Mouse (Mus musculus): ENCODE results near the gene Gm10570. TPM values are rescaled to one million over a fixed set of nuclear protein-coding genes. Genes with fewer than 3 reads are reported as not detected.

The Gm10570 gene
- total RNA-seq, 1 experiment from 2014 or later: not detected

DNA sequence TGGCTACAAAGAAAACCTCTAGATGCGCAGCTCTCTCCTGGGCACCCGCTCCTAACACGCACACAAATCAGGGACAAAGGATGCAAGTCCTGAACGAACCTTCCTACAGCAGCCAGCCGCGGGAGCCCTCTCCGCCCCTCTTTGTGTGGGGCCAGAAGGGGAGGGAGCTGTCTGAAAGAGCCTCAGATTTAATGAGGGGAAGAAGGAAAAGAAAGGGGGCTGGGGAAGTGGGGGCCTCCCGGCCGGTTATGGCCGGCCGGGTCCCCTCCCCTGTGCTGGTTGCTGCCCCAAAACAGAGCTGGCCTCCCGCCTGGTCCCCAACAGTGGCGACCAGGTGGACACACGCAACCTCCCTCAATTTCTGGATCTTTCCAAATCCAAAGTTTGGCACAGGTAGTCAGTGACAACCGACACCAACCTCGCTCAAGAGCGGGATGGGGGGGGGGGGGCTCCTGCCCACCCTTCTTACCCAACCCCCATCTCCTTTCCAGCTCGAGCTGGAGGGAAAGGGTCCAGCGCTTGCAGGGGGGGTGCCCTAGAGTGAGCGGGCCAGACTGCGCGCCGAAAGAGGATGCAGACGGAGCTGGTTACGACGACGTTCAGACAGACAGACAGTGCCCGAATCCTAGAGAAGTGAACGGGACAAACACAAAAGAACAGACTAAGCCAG, 34.0 kb downstream of the Gm10570 start:
- no peak for ATAC-seq (replicated peaks; ENCODE audit: low read depth, poor library complexity, severe bottlenecking)

DNA sequence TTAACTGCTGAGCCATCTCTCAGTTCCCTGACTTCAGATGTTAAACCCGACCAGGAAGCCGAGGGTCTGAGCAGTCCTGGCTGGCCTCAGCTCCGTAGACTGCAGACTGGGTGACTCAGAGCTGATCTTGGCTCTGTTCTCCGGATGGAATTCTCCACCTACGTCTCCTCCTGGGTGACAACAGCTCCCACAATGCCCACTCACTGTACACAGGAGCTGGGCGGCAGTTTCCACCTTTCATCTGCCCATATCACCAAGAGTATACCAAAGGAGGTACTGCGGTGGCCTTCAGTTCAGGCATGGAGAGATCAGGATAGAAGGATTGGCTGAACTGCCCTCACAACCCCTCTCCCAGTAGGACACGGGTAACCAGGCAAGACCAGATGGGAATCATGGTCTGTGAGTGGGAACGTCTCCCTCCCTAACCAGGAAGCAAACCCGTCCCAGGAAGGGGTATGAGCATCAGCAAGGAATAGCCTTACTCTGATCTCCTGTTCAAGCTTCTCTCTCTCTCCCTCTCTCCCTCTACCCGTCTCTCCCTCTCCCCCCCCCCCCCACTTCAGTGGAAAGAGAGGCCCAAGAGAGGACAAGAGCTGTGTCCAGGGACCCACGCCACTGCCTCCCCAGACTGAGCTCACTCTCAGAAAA, 34.7 kb downstream of the Gm10570 start:
- no peak for ATAC-seq (replicated peaks; ENCODE audit: low read depth, poor library complexity, severe bottlenecking)

DNA sequence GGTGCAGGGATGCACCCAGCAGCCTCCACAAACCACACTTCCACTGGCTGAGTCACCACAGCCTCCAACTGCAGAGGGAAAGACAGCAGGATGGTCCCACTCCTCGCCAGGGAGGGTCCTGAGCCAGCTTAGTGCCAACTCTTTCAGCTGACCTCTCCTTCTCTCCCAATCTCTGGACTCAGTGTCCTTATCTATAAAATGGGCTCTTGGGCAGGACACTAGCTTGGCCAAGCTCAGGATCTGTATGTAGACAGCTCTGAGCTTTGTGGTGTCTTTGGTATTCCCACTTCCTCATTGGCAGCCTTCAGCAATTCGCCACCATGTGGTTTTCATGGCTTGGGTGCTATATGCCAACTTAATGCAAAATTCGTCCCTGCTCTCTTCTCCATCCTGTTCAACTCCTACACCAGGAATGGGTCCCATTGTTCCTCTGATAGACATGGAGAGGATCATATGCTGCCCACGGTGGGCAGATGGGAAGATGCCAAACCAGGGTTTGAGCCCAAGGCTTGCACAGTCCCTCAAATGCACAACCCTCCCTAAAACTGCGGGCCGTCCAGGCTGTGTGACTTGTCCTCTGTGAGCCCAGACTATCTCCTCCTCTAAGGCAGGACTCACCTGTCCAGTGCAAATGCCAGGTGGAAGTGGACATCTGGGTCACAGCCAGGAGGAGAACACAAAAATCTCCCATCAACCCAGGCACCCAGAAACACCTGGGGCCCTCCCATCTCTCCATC, 37.7 kb downstream of the Gm10570 start:
- ATAC-seq (replicated peaks; ENCODE audit: low read depth, poor library complexity, severe bottlenecking): peak; percentile 62

DNA sequence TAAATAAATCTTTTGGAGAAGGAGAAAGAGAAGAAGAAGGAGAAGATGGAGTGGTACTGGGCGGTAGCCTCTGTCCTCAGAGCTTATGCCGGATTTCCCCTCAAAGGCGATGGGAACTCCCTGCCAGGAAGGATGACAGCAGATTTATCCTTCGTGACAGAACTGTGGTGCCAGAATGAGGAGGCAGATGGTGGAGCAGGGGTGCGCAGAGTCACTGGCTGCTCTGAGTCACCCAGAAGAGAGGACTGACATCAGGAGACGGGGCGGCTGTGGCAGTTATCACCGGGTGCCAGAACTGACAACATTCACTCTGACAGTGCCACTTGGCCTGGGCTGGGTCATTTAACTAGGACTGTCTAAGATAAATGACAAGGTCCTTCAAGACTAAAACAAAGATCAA, 38.4 kb downstream of the Gm10570 start:
- no peak for ATAC-seq (replicated peaks; ENCODE audit: low read depth, poor library complexity, severe bottlenecking)

DNA sequence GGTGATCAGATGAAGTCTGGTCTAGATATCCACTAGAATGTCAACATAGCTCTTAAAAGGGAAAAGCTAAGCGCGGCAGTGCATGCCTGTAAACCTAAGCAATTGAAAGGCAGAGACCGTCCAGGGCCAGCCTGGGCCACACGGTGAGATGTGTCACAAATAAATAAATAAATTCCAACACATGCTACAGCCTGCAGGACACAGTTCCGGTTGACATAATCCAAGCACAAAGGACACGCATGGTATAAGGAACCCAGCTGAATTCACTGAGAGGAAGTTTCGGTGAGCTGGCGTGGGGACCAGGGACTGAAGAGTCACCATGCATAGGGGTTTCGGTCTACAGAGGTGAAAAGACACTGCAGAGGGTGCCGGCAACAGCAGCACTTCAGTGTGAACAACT, 39.7 kb downstream of the Gm10570 start:
- ATAC-seq (replicated peaks; ENCODE audit: low read depth, poor library complexity, severe bottlenecking): no peak

DNA sequence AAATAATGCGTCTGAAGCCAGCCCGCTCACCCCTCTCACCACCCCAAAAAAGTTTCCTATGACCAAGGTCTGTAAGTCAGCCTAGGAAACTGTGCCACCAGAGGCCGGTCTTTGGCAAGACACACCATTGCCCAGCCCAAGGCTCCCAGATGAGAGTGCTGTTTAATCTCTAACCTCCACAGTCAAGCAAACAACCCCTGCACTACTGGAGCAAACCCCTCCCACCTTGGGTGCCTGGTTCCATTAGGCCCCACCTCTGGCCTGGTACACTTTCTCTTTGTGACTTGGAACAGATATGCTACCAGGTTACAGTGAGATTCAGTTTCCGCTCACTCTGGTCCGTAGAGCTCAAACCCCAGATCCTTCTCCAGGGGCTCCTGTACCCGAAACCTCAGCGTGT, 41.4 kb downstream of the Gm10570 start:
- no peak for ATAC-seq (replicated peaks; ENCODE audit: low read depth, poor library complexity, severe bottlenecking)

DNA sequence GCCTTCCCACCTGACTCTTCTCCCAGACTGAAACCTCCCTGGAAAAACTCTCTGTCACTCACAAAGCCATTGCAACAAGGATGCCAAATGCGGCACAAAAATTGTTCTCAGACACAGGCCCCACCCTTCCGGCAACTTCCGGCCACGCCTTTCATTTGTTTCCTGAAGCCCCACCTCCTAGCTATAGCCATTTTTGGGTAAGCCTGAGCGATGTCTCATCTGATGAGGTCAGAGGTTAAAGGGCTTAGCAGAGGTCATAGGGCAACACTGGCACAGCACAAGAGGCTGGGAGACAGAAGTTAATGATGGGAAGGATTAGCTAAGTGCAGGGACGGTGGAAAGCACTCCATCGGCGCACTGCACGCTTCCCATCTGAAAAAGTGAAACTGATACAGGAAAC, 41.9 kb downstream of the Gm10570 start:
- no peak for ATAC-seq (replicated peaks; ENCODE audit: low read depth, poor library complexity, severe bottlenecking)

DNA sequence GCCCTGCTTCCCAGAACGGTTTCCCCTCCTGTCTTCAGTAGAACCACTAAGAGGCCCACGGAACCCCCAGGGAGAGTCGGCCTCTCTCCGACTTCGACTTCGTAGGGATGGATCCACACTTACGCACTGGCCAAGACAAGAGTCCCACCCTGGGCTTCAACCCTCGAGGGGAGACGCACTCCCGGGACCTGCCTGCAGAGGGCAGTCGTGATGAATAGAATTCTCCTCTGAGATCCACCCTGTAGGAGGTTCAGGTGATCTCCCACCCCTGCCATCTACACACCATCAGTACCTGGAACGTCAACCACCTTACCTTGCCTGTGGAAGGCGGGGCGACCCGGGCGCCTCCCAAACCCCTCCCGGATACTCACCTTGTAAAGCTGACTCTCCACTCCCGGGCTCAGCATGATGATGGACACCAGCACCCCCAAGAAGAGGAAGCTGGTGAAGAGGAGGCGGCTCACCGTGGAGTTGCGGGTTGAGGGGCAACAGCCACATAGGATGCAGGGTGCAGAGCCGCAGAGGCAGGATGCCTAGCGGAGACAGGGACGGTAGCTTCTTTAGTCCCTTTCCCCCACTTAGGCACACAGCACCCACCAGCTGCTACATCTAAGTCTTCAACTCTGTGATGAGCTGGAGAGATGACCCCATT, 43.6 kb downstream of the Gm10570 start:
- ATAC-seq (replicated peaks; ENCODE audit: low read depth, poor library complexity, severe bottlenecking): peak; percentile 84

DNA sequence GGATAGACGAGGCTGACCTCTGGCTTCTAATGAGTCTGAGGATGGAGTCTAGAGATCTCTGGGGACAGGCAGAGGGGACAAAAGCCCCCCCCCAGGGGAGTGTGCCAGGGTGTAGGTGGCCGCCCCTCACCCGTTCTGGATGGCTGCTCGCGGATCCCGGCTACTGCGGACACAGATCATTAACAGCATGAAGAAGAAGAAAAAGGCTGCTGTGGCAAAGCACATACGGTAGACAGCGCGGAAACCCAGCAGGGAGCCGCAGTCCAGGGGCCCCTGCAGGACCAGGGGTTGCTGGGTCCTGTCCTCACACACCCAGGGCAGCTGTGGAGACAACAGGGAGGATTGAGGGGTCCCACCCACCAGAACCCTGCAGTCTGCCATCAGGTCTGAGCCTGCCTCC, 44.3 kb downstream of the Gm10570 start:
- no peak for ATAC-seq (replicated peaks; ENCODE audit: low read depth, poor library complexity, severe bottlenecking)

DNA sequence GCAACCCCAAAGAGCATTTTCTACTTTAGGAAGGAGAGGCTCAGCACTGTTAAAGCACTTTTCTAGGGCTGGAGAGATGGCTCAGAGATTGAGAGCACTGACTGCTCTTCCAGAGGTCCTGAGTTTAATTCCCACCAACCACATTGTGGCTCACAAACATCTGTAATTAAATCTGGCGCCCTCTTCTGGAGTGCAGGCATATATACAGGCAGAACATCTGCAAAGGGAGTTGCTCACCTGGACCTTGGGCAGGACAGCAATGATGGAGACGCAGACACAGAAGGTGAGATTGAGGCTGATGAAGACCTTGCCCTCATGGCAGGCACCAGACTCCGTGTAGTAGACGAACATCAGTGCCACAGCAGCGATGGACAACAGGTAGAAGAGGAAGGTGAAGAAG, 48.1 kb downstream of the Gm10570 start:
- ATAC-seq (replicated peaks; ENCODE audit: low read depth, poor library complexity, severe bottlenecking): no peak

Other genes starting within 250 kb of the Gm10570 start
- gene Pef1, start 206.1 kb downstream of the Gm10570 start, total RNA-seq (2017): 14.0 and 14.9 TPM in 2 replicates
- not detected in 2 replicates for gene Hcrtr1, start 169.3 kb downstream of the Gm10570 start, total RNA-seq (2017)
- gene Tinagl1, start 133.6 kb downstream of the Gm10570 start, total RNA-seq (2017): 3.5 and 4.8 TPM in 2 replicates
- gene Gm853, start 86.3 kb downstream of the Gm10570 start, total RNA-seq (2017): not detected in 2 replicates
- not detected in 2 replicates for gene Serinc2, start 29.5 kb downstream of the Gm10570 start, total RNA-seq (2017)
- gene Fabp3, start 79 bp downstream of the Gm10570 start, total RNA-seq (2017): not detected in 2 replicates
- 72.4 and 77.6 TPM in 2 replicates for gene Zcchc17, start 51.3 kb upstream of the Gm10570 start, total RNA-seq (2017)
- gene Snrnp40, start 51.5 kb upstream of the Gm10570 start, total RNA-seq (2017): 86.7 and 94.3 TPM in 2 replicates

All from common myeloid progenitor, adult 5-6 weeks (primary cell).